Mouse (Mus musculus) left cerebral cortex, postnatal 14 days (tissue): ENCODE data around the gene Slc25a21. TPM values are rescaled to one million over a fixed set of nuclear protein-coding genes. Genes with fewer than 3 reads are reported as not detected.
A peak's percentile ranks its signal among the peaks of the same experiment; 100 is the strongest.

ENCODE experiments used
- DNase-seq, 2 experiments: peaks; one replicate each; pipeline ENCODE4 v3.0.0; 2021 to 2022; ENCODE audit warnings: low spot score in 2 of 2, mixed read lengths in 1 of 2
- intact Hi-C: fragments of 180-260 bp; cut with DNase I; formaldehyde crosslinking; loops from one replicate; pipeline ENCODE4 v1.15.1; 2025
- total RNA-seq, 2 experiments: library from RNA; stranded (reverse); gene quantifications; 2 replicates each; pipeline ENCODE4 v1.2.3; 2021

Slc25a21 gene
- total RNA-seq, 2 experiments from 2014 or later = 0.53 to 0.66 TPM

GRCm38 (mm10) chr12:57186126-57186525, 11.1 kb downstream of the Slc25a21 start:
- intact Hi-C loops = loop anchor here (10.0 kb wide), 2 partner anchors 201 to 601 kb away; no protein-coding TSS in a partner anchor

GRCm38 (mm10) chr12:57185475-57185874, 11.8 kb downstream of the Slc25a21 start:
- intact Hi-C loops = loop anchor here (10.0 kb wide), 2 partner anchors 201 to 601 kb away; no protein-coding TSS in a partner anchor
- DNase-seq = peak; percentile 11 to 29

More at GRCm38 (mm10) chr12:57186126-57186525, 11.1 kb downstream of the Slc25a21 start:
- no peak for DNase-seq

GRCm38 (mm10) chr12:57184401-57185147, 12.7 kb downstream of the Slc25a21 start:
- no peak for DNase-seq
- intact Hi-C loops = loop anchor here (5.0 to 10.0 kb wide), 3 partner anchors 200 to 600 kb away; no protein-coding TSS in a partner anchor

- intact Hi-C loops = loop anchor here (5.0 to 10.0 kb wide), 3 partner anchors 195 to 595 kb away; no protein-coding TSS in a partner anchor
- no peak for DNase-seq
Observed at GRCm38 (mm10) chr12:57179465-57180188, 17.6 kb downstream of the Slc25a21 start.

DNA sequence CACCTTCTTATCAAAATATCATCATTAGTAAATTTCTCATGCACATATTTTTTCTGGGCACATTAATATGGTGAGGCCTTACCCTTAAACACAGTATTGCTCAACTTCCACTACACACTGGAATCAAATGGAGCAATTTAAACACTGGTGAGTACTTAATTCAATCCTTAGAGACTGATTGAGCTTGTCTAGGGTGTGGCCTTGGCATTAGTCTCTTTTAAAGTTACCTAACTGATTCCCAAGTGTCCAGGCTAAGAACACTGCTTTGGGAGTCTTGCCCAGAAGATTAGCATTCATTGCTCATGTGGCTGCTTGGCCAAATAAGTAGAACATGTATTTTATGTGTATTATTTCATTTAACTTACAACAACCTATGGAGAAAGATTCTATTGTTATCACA, 18.5 kb downstream of the Slc25a21 start:
- intact Hi-C loops = no loop called here
- DNase-seq = no peak

DNA sequence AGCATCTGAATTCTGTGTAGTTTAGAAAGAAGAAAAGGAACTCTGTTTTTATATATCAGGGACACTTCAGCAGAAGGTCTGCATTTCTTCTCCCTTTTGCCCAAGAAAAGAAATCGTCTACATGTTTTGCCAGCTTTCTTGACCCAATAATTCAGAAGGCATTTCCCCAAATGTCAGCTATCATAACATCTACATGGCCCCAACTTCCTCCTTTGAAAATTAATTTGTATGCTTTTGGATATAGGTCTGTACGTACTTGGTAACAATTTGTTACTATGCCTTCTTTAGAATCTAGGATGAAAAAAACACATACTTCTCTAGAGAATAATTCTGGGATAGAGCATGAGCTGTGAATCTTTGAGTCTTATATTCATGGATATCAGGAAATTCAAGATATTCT, 34.0 kb downstream of the Slc25a21 start:
- DNase-seq = no peak
- intact Hi-C loops = no loop called here

- intact Hi-C loops = no loop called here
- no peak for DNase-seq
Observed at GRCm38 (mm10) chr12:57162840-57163239, 34.4 kb downstream of the Slc25a21 start.

DNA sequence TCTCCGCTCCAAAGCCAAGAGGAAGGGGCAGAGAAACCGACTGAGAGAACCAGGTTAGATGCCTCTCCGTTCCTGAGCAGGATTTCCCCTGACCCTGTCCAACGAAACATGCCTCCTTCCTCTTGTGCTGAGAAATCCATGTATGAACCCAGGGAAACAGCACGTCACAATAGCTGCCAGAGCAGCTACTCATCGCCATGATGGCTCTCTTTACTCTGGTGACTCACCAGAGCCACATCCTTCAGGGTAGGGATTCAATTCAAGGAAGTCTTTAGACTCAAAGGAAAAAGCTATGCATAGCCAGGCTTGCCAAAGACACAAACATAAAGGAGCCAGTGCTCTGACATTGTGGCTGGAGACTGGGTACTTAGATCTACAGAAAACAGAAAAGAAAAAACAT, 37.4 kb downstream of the Slc25a21 start:
- intact Hi-C loops = no loop called here
- no peak for DNase-seq

DNA sequence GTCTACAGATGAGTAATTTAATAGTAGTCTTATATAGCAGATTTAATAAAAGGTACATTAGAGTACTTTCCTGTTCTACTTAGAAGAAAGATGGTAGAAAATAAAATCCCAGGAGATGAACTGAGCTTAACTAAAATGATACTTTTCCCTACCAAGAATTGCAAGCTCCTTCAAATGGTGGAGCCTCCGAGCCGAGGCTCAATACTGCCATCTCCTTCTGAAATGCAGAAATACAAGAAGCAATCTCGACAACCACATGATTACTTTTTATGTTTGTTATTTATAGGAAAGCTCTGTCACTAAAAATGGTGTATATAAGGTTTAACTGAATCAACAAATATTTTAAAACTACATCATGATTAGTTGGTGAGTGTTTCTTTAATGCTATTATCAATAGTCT, 39.0 kb downstream of the Slc25a21 start:
- intact Hi-C loops = no loop called here
- DNase-seq = peak; percentile 12

GRCm38 (mm10) chr12:57138937-57139336, 58.3 kb downstream of the Slc25a21 start:
- intact Hi-C loops = no loop called here
- DNase-seq = no peak

DNA sequence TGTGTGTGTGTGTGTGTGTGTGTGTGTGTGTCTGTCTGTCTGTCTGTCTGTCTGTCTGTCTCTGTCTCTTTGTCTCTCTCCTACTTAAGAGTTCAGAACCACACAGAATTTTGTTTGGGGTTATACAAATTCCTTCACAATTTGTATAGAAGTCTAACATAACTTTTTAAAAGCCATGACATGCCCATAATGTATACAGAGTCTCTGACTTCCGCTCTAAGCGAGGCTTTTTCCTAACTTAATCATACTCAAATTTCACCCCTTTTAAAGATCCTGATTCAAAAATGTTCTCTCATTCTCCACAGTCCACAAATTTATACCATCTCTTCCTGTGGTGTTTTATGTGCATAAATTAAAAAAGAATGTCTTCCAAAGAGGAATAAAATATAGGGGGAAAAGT, 59.5 kb downstream of the Slc25a21 start:
- intact Hi-C loops = no loop called here
- DNase-seq = no peak

GRCm38 (mm10) chr12:57118602-57119001, 78.7 kb downstream of the Slc25a21 start:
- DNase-seq = no peak
- intact Hi-C loops = no loop called here

DNA sequence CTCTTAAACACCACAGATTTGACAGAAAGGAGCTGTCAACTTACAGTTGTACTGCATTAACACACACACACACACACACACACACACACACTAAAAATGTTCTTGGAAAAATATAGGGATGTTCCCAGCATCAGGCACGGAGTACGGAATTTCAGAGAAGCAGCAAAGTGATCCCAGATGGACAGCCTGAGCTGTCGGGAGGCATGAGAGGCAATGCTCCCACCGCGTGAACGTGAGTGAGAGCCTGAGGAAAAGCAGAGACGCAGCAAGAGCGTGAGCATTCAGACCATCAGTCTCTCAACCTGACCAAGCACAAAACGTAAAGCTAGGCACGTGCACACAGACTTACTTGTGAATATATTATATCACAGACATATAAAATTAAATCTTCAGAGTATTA, 81.8 kb downstream of the Slc25a21 start:
- intact Hi-C loops = no loop called here
- DNase-seq = no peak

DNA sequence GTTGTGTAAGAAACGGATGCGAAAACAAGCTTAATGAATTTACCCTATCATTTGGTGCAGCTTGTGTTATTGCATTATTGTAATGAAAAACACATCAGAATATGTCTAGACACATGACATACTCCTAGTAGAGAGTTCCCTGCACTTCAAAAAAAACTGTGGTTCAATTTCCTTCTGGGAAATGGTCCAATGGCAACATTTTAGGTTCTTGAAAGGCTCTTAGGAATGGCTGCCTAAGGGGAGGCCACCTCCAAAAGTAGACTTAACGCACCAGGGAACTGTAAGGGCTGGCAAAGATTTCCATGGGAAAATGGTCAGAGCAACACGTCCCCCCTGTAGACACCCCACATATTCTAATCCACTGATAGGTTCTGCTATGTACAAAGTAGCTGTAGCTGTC, 87.9 kb downstream of the Slc25a21 start:
- intact Hi-C loops = no loop called here
- DNase-seq = no peak

DNA sequence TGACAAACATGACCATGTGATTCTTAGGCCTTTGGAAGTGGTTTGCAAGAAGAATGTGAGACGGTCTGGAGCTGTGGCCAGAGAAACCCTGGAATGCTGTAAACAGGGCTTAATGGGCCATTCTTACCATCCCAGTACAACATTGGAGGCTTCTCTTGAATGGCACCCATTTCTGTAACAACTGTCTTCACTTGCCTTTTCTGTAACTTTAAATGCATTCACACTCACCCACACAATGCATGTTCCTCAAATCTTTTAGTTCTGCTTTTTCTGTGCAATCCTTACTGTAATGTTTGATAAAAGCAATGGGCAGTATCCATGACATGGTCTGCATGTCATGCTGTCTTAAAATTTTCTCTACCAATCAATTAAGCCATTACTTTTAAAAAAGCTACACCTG, 95.0 kb downstream of the Slc25a21 start:
- intact Hi-C loops = no loop called here
- DNase-seq = no peak

DNA sequence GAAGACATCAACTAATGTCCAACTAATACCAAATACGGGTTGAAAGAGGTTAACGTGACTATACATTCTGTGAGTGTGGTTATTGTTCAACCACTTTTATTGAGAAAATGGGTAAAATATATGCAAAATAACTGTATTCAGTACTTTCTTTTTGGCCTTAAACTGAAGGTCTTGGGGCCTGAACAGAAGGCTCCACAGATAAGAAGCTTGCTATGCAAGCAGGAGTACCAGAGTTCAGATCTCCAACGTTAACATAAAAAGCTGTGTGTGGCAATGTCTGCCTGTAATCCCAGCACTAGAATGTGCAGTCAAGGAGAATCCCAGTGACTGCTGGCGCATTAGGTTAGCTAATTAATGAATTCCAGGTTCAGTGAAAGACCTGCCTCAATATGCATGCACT, 96.7 kb downstream of the Slc25a21 start:
- intact Hi-C loops = no loop called here
- DNase-seq = no peak

DNA sequence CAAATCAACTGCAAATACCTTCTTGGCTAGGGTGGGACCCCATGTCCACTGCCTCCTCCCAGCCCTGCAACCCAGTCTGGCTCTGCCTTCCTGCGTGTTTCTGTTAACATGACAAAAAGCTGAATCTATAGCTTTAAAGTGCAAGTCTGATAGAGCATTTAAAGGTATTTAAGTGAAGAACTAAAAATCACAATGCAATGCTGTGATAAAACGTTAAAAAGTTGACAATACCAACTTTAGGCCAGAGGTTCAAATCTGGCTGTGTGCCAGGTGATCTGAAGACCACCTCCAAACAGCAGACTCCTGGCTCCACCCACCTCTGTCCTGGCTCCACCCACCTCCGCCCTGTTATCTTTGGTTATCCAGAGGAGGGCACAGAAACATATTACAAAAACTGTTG, 98.2 kb downstream of the Slc25a21 start:
- DNase-seq = no peak
- intact Hi-C loops = no loop called here

- intact Hi-C loops = no loop called here
- no peak for DNase-seq
Observed at GRCm38 (mm10) chr12:57098371-57098770, 98.9 kb downstream of the Slc25a21 start.

DNA sequence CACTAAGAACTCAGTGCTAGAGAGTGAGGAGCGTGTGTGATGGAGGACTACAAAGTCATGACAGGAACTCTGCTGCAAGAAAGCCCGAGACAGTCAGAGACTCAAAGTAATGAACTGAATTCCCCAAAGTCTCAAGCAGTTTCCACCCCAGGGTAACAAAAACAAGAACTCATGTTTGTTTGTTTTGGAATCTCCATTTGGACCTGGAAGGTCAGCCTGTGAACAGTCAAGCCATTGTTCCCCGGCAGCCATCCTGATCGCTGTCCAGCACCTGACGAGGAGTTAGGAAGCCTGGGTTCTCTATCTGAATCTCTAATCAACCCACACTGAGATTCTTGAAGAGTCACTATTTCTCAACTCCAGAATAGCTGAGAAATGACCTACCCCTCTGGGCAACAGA, 104.2 kb downstream of the Slc25a21 start:
- intact Hi-C loops = no loop called here
- DNase-seq = no peak

DNA sequence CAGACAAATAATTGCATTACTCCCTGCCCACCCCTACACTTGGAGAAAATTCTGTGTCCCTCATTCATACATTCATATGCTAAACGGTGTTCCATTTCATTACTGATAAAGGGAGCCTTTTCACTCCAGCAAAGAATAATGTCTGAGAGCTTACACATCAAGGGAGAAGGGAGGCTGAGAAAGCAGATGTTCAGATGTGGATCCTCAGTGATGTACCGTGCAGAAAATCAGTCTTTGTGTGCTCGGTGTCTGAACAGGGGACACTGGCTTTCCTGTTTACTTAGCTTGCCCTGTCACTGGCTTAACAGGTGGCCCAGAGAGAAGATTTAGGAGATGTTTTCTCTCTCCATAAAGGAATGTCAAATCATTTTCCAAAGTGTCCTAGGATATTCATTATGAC, 112.8 kb downstream of the Slc25a21 start:
- no peak for DNase-seq
- intact Hi-C loops = no loop called here

DNA sequence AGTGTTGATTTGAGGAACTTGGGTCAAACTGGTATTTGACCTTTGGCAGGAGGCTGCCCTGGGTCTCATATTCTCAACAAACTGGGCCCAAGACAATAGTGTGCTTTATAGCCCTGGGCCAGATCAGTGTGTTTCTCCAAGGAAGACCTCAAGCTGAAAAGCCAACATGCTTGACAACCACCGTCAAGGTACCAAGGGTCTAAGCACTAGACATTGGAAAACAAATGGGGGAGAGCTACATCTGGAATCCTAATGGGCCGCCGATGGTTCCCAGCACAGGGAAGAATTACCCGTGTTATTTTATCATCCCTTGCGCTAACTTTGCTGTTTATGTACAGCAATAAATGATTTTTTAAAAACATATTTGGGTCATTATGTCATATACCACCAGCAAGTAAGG, 113.7 kb downstream of the Slc25a21 start:
- intact Hi-C loops = no loop called here
- DNase-seq = no peak
